Mouse (Mus musculus): ENCODE data around the gene Fxyd2. TPM values are rescaled to one million over a fixed set of nuclear protein-coding genes. Genes with fewer than 3 reads are reported as not detected.
A peak's percentile ranks its signal among the peaks of the same experiment; 100 is the strongest.

Gene Fxyd2
- 2.1 and 3.1 TPM in 2 replicates for polyA plus RNA-seq (2012; rRNA removed)

- Histone ChIP-seq H3K27me3 (ENCODE audit: control insufficient read depth, insufficient read depth, low read length) (no peaks in the 10 kb centered on the region), H3K4me1 (ENCODE audit: control insufficient read depth, insufficient read depth, low read length) (peaks cover 12% of the 10 kb centered on the region), H3K27ac (ENCODE audit: insufficient read depth, low read length) (no peak within 1 kb of the TSS), H3K4me3 (replicated peaks; ENCODE audit: insufficient read depth, low read depth, low read length) (no peak within 1 kb of the TSS)
- DNase-seq, result no peak
- no peak for TF ChIP-seq CTCF (IDR thresholded peaks at IDR 0.05; ENCODE audit: borderline replicate concordance, insufficient read depth, low read depth, low read length)
- no peak for TF ChIP-seq POLR2A (IDR thresholded peaks at IDR 0.05; ENCODE audit: borderline replicate concordance, insufficient read depth, low read length)
- WGBS, result 74% methylated on average over 4 of the region's 4 CpGs
Measured at GRCm38 (mm10) chr9:45399434-45399833, at the start of gene Fxyd2. Gene Fxyd2, plus strand, starts transcription at chr9:45399669.

GRCm38 (mm10) chr9:45349851-45350250 lies 49.6 kb upstream of the Fxyd2 start:
- Histone ChIP-seq H3K27ac (ENCODE audit: insufficient read depth, low read length) (no peak overlapping the region), H3K4me3 (replicated peaks; ENCODE audit: insufficient read depth, low read depth, low read length) (no peak overlapping the region), H3K27me3 (ENCODE audit: control insufficient read depth, insufficient read depth, low read length) (no peaks in the 10 kb centered on the region), H3K4me1 (ENCODE audit: control insufficient read depth, insufficient read depth, low read length) (peaks cover 6% of the 10 kb centered on the region; the same call in 1 of the 2 replicates)
- WGBS, result 78% methylated on average over 5 of the region's 5 CpGs
- DNase-seq, result no peak
- no peak for TF ChIP-seq POLR2A (IDR thresholded peaks at IDR 0.05; ENCODE audit: borderline replicate concordance, insufficient read depth, low read length)
- TF ChIP-seq CTCF (IDR thresholded peaks at IDR 0.05; ENCODE audit: borderline replicate concordance, insufficient read depth, low read depth, low read length), result no peak

DNA sequence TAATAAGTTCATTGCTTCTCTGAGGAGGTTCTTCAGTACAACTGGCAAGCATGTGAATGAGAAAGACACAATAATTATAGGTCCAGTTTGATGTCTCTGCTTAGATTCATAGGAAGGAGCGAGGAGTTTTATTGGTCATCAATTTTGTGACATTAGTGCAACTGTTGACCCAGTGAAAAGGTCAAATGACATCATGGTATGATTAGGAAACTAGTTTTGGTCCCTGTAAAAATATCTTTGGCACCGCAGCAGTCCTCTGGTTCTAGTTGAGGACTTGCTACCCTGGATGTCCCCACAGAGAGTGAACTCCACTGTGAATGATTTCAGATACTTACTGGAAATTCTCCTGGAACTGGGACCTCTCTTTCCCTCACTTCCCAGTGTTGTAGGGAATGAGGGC lies 44.3 kb upstream of the Fxyd2 start:
- H3K27ac ChIP-seq (ENCODE audit: insufficient read depth, low read length), result no peak overlapping the region
- no peaks in the 10 kb centered on the region for H3K27me3 ChIP-seq (ENCODE audit: control insufficient read depth, insufficient read depth, low read length)
- H3K4me1 ChIP-seq (ENCODE audit: control insufficient read depth, insufficient read depth, low read length), result no peaks in the 10 kb centered on the region
- no peak for DNase-seq
- TF ChIP-seq POLR2A (IDR thresholded peaks at IDR 0.05; ENCODE audit: borderline replicate concordance, insufficient read depth, low read length) (no peak), CTCF (IDR thresholded peaks at IDR 0.05; ENCODE audit: borderline replicate concordance, insufficient read depth, low read depth, low read length) (no peak)
- 94% methylated on average over 2 of the region's 2 CpGs for WGBS
- H3K4me3 ChIP-seq (replicated peaks; ENCODE audit: insufficient read depth, low read depth, low read length), result no peak overlapping the region

DNA sequence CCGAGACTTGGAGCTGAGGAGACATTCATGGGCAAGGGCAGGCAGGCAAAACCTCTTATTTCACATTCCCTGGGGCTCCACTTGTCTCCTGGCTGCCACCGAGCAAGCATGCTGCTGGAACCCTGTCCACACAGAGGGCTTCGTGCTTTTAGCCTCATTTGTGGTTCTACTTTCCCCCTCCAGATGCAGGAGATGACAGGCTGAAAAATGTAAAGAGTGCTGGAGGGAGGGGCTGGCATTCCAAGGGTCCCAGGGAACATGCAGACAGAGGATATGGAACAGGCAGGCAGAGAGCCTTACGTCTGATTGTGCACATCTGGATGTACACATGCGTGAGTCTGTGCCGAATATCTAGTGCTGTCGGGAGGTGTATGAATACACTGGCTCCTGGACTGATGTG lies 41.1 kb upstream of the Fxyd2 start:
- no peak overlapping the region for H3K27ac ChIP-seq (ENCODE audit: insufficient read depth, low read length)
- TF ChIP-seq POLR2A (IDR thresholded peaks at IDR 0.05; ENCODE audit: borderline replicate concordance, insufficient read depth, low read length) (no peak), CTCF (IDR thresholded peaks at IDR 0.05; ENCODE audit: borderline replicate concordance, insufficient read depth, low read depth, low read length) (no peak)
- no peaks in the 10 kb centered on the region for H3K27me3 ChIP-seq (ENCODE audit: control insufficient read depth, insufficient read depth, low read length)
- no peak for DNase-seq
- peaks cover 22% of the 10 kb centered on the region for H3K4me1 ChIP-seq (ENCODE audit: control insufficient read depth, insufficient read depth, low read length)
- H3K4me3 ChIP-seq (replicated peaks; ENCODE audit: insufficient read depth, low read depth, low read length), result no peak overlapping the region
- 89% methylated on average over 7 of the region's 7 CpGs for WGBS

- Histone ChIP-seq H3K27me3 (ENCODE audit: control insufficient read depth, insufficient read depth, low read length) (no peaks in the 10 kb centered on the region), H3K4me3 (replicated peaks; ENCODE audit: insufficient read depth, low read depth, low read length) (no peak overlapping the region), H3K27ac (ENCODE audit: insufficient read depth, low read length) (no peak overlapping the region), H3K4me1 (ENCODE audit: control insufficient read depth, insufficient read depth, low read length) (peaks cover 28% of the 10 kb centered on the region)
- 5% methylated on average over 2 of the region's 2 CpGs for WGBS
- DNase-seq, result peak; percentile 79 to 83
- no peak for TF ChIP-seq POLR2A (IDR thresholded peaks at IDR 0.05; ENCODE audit: borderline replicate concordance, insufficient read depth, low read length)
- TF ChIP-seq CTCF (IDR thresholded peaks at IDR 0.05; ENCODE audit: borderline replicate concordance, insufficient read depth, low read depth, low read length), result no peak
Measured at GRCm38 (mm10) chr9:45362051-45362461, 37.4 kb upstream of the Fxyd2 start.

DNA sequence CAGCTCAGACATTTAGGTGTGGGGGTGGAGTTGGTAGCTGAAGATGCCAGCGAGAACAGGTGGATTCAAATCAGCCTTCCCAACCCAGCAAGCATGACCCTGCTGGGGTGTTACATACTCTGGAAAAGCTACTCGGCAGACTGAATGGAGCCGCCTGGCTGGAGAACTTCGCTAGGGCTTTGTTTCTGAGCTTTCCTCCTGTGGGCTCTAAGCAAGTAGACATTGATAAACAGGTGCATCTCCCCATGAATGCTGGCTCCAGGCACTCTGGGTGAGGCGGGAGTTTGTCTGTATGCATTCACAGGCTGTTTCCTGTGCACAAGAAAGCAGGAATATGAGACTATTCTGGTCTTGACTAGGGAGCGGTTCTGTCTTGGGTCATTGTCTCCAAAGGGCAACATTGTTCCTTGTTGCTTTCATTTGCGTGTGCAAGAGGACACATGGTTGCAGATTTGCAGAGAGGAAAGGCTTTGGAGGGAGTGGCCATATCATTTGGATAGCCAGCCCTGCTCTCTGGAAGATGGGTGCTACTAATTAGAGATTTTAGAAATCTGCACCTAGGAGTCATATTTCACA lies 35.7 kb upstream of the Fxyd2 start:
- no peak overlapping the region for H3K4me3 ChIP-seq (replicated peaks; ENCODE audit: insufficient read depth, low read depth, low read length)
- TF ChIP-seq POLR2A (IDR thresholded peaks at IDR 0.05; ENCODE audit: borderline replicate concordance, insufficient read depth, low read length), result no peak
- TF ChIP-seq CTCF (IDR thresholded peaks at IDR 0.05; ENCODE audit: borderline replicate concordance, insufficient read depth, low read depth, low read length), result no peak
- no peak overlapping the region for H3K27ac ChIP-seq (ENCODE audit: insufficient read depth, low read length)
- peak; percentile 72 to 86 for DNase-seq
- peaks cover 28% of the 10 kb centered on the region for H3K4me1 ChIP-seq (ENCODE audit: control insufficient read depth, insufficient read depth, low read length)
- WGBS, result 11% methylated on average over 7 of the region's 7 CpGs
- H3K27me3 ChIP-seq (ENCODE audit: control insufficient read depth, insufficient read depth, low read length), result no peaks in the 10 kb centered on the region

DNA sequence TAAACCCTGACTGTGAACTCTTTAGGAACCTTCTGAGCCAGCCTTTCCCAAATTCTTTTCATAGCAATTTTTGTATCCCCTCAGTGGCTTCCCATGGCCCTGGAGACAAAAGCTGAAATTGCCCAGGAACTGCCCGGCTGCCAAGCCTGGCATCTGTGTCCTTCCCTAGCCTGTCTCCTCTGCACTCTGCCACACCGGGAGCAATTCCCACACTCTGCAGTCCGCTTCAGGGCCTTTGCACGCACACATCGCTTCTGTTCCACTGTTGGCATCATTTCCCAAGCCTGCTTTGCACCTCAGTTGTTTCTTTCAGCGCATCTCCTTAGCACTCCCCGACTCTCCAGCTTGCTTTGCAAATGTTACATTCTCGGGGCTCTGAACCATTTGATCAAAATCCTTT lies 31.8 kb upstream of the Fxyd2 start:
- H3K4me1 ChIP-seq (ENCODE audit: control insufficient read depth, insufficient read depth, low read length), result peaks cover 14% of the 10 kb centered on the region
- TF ChIP-seq CTCF (IDR thresholded peaks at IDR 0.05; ENCODE audit: borderline replicate concordance, insufficient read depth, low read depth, low read length) (no peak), POLR2A (IDR thresholded peaks at IDR 0.05; ENCODE audit: borderline replicate concordance, insufficient read depth, low read length) (no peak)
- 39% methylated on average over 8 of the region's 8 CpGs for WGBS
- peak in 1 of 2 experiments; percentile 31 for DNase-seq
- H3K27me3 ChIP-seq (ENCODE audit: control insufficient read depth, insufficient read depth, low read length), result no peaks in the 10 kb centered on the region
- H3K4me3 ChIP-seq (replicated peaks; ENCODE audit: insufficient read depth, low read depth, low read length), result no peak overlapping the region
- H3K27ac ChIP-seq (ENCODE audit: insufficient read depth, low read length), result no peak overlapping the region

GRCm38 (mm10) chr9:45368341-45368901 lies 31.0 kb upstream of the Fxyd2 start:
- H3K4me3 ChIP-seq (replicated peaks; ENCODE audit: insufficient read depth, low read depth, low read length), result no peak overlapping the region
- peak in 1 of 2 experiments; percentile 11 for DNase-seq
- WGBS, result 84% methylated on average over 5 of the region's 5 CpGs
- H3K4me1 ChIP-seq (ENCODE audit: control insufficient read depth, insufficient read depth, low read length), result peaks cover 10% of the 10 kb centered on the region
- H3K27ac ChIP-seq (ENCODE audit: insufficient read depth, low read length), result no peak overlapping the region
- H3K27me3 ChIP-seq (ENCODE audit: control insufficient read depth, insufficient read depth, low read length), result no peaks in the 10 kb centered on the region
- TF ChIP-seq POLR2A (IDR thresholded peaks at IDR 0.05; ENCODE audit: borderline replicate concordance, insufficient read depth, low read length), result no peak
- TF ChIP-seq CTCF (IDR thresholded peaks at IDR 0.05; ENCODE audit: borderline replicate concordance, insufficient read depth, low read depth, low read length), result no peak
